Mouse (Mus musculus) heart, postnatal 0 days (tissue): ENCODE data around the gene Dna2. TPM values are rescaled to one million over a fixed set of nuclear protein-coding genes. Genes with fewer than 3 reads are reported as not detected.

Experiments used
- ATAC-seq: fragments of 200-750 bp; cut with Nextera tagmentation; 2 replicates; pipeline ENCODE4 v1.8.0; 2017; ENCODE audit warnings: low read depth, moderate number of reproducible peaks, moderate library complexity; ENCODE audit not compliant: insufficient read depth
- DNase-seq: peaks from one replicate; pipeline ENCODE4 v3.0.0-alpha.2; 2016; ENCODE audit warnings: low spot score
- H3K27ac ChIP-seq: fragments of 300-500 bp; sonication (generic); 2 replicates; pipeline ENCODE4 v1.5.1; 2014; ENCODE audit warnings: low read depth, mild to moderate bottlenecking
- H3K27me3 ChIP-seq: fragments of 300-500 bp; sonication (generic); 2 replicates; pipeline ENCODE4 v1.6.1; 2014; ENCODE audit warnings: low read length, mixed read lengths; ENCODE audit not compliant: control insufficient read depth, insufficient read depth
- H3K36me3 ChIP-seq: fragments of 300-500 bp; sonication (generic); replicated peaks from 2 replicates; pipeline ENCODE4 v1.6.1; 2014; ENCODE audit warnings: low read length, mixed read lengths; ENCODE audit not compliant: control insufficient read depth, insufficient read depth
- H3K4me1 ChIP-seq: fragments of 300-500 bp; sonication (generic); 2 replicates; pipeline ENCODE4 v1.6.1; 2014; ENCODE audit warnings: antibody characterized with exemption; ENCODE audit not compliant: control insufficient read depth, insufficient read depth
- H3K4me2 ChIP-seq: fragments of 300-500 bp; sonication (generic); 2 replicates; pipeline ENCODE4 v1.6.1; 2014; ENCODE audit warnings: low read depth, mild to moderate bottlenecking, low read length, moderate library complexity
- H3K4me3 ChIP-seq: fragments of 300-500 bp; sonication (generic); 2 replicates; pipeline ENCODE4 v1.5.1; 2014; ENCODE audit warnings: low read depth, low read length
- H3K9ac ChIP-seq: fragments of 300-500 bp; sonication (generic); replicated peaks from 2 replicates; pipeline ENCODE4 v1.6.1; 2014; ENCODE audit warnings: low read depth, low read length, mixed read lengths
- H3K9me3 ChIP-seq: fragments of 300-500 bp; sonication (generic); replicated peaks from 2 replicates; pipeline ENCODE4 v1.6.1; 2016; ENCODE audit warnings: low read length; ENCODE audit not compliant: control insufficient read depth
- CTCF ChIP-seq: IDR thresholded peaks from 2 replicates; pipeline ENCODE4 v1.5.1; 2016; ENCODE audit warnings: antibody characterized with exemption, control low read depth, low read depth
- EP300 ChIP-seq: IDR thresholded peaks from 2 replicates; pipeline ENCODE4 v1.6.1; 2016; ENCODE audit warnings: antibody characterized with exemption, low read depth
- WGBS: fragments of 180-500 bp; shearing (Covaris S2); extraction: QIAGEN DNeasy Blood & Tissue Kit; methylation state at CpG from one replicate; pipeline ENCODE4 v1.1.7; 2014; 5-methylcytosine and 5-hydroxymethylcytosine counted together
- polyA plus RNA-seq: library from polyadenylated mRNA; unstranded; fragments of >200 nt; fragmentation: Nextera tagmentation; extraction: Ambion mirVana; gene quantifications from 2 replicates; pipeline ENCODE4 v1.2.1, GENCODE M21; 2015
- total RNA-seq: library from RNA; depleted of rRNA; stranded (reverse); fragments of >200 nt; gene quantifications from 2 replicates; pipeline ENCODE4 v1.2.3, GENCODE M21; 2014; ENCODE audit warnings: low replicate concordance; rRNA removed

Dna2 gene
- total RNA-seq (0.88 and 3.2 TPM in 2 replicates), polyA plus RNA-seq (3.9 and 4.3 TPM in 2 replicates)

DNA sequence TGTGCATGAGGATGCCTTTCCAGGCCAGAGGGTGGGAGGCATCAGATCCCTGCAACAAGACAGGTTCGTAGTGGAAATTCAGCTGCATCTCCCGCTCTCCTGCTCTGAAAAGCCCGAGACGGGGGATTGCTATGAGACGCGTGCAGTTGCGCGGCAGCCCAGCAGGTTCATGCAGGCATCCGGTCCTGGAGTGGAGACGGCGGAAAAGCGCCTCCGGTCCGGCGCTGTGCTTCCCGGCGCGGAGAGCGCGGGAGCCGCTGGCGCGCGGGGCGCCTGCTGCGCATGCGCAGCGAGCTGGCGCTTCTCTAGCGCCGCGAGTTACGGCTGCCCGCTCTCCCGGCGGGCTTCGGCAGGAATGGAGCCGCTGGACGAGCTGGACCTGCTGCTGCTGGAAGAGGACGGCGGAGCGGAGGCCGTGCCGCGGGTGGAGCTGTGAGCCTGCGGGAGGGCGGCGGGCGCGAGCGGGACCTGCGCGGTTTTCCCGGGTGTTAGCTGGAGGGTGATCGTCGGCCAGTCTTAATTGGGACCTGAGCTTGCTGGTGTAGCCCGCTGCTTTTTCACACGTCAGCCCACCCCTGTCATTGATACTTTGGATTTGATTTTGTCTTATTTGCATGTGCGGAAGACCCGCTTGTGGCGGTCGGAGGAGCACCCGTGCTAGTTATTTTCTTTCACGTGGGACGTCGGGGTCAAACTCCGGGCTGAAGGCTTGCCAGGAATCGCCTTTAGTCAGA lies at the start of gene Dna2:
Gene Dna2 (plus strand): TSS at position 289 of the 734 bp plus-strand sequence.
- Histone ChIP-seq H3K4me1 (no peaks in the 10 kb centered on the region), H3K9ac (peak within 1 kb of the TSS; percentile 85)
- WGBS: 0% methylated on average over 68 of the region's 68 CpGs

DNA sequence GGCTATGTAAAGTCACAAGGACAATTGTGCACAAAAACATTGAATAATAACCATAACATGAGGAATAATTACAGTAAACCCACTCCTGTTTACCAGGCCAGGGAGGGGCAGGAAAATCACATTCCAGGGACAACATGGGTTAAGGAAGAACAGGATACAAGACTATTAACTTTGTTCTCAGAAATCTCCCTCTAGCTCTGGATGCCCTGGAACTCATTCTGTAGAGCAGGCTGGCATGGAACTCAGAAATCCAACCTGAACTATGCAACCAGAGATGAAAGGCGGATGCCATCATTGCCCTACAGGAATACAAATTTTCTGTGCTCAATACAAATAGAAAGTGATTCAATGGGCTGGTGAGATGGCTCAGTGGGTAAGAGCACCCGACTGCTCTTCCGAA lies 49.4 kb upstream of the Dna2 start:
- no peak overlapping the region for H3K27ac ChIP-seq
- 90% methylated on average over 3 of the region's 3 CpGs for WGBS
- no peak for ATAC-seq
- no peaks in the 10 kb centered on the region for H3K36me3 ChIP-seq
- no peak overlapping the region for H3K9ac ChIP-seq
- H3K4me3 ChIP-seq: no peak overlapping the region
- no peak for DNase-seq
- no peaks in the 10 kb centered on the region for H3K4me1 ChIP-seq
- no peak overlapping the region for H3K4me2 ChIP-seq
- TF ChIP-seq CTCF (no peak), EP300 (no peak)
- no peaks in the 10 kb centered on the region for H3K27me3 ChIP-seq
- H3K9me3 ChIP-seq: no peaks in the 10 kb centered on the region

More for the DNA sequence above, at the start of gene Dna2:
- peak within 1 kb of the TSS; percentile 76 for H3K27ac ChIP-seq
- no peaks in the 10 kb centered on the region for H3K27me3 ChIP-seq
- no peaks in the 10 kb centered on the region for H3K9me3 ChIP-seq
- DNase-seq (peak; percentile 84), ATAC-seq (peak; percentile 91)
- TF ChIP-seq CTCF: no peak
- peak within 1 kb of the TSS; percentile 97 for H3K4me2 ChIP-seq
- peak within 1 kb of the TSS; percentile 87 for H3K4me3 ChIP-seq
- H3K36me3 ChIP-seq: peaks cover 42% of the 10 kb centered on the region

DNA sequence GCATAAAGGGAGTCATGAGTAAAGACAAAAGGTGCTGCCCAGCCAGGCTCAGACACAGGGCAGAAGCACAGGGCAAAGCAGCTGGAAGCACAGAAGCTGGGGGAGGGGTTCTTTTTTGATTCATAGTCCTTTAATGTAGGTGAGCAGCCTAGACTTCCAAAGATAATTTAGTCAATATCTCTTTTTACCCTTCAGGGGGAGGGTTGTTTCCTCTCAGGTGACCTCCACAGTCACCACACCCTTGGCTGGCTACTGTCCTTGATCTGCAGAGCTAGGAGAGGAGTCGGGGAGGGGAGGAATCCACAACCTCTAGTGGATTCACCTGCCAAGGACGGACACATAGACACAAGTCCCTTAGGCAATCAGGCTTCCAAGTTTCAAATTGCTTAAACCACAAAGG lies 48.8 kb upstream of the Dna2 start:
- H3K9ac ChIP-seq: no peak overlapping the region
- TF ChIP-seq CTCF (no peak), EP300 (no peak)
- H3K4me3 ChIP-seq: no peak overlapping the region
- no peaks in the 10 kb centered on the region for H3K27me3 ChIP-seq
- ATAC-seq (no peak), DNase-seq (no peak)
- H3K36me3 ChIP-seq: no peaks in the 10 kb centered on the region
- no peaks in the 10 kb centered on the region for H3K4me1 ChIP-seq
- WGBS: 81% methylated on average over 2 of the region's 2 CpGs
- H3K4me2 ChIP-seq: no peak overlapping the region
- no peak overlapping the region for H3K27ac ChIP-seq
- H3K9me3 ChIP-seq: no peaks in the 10 kb centered on the region

DNA sequence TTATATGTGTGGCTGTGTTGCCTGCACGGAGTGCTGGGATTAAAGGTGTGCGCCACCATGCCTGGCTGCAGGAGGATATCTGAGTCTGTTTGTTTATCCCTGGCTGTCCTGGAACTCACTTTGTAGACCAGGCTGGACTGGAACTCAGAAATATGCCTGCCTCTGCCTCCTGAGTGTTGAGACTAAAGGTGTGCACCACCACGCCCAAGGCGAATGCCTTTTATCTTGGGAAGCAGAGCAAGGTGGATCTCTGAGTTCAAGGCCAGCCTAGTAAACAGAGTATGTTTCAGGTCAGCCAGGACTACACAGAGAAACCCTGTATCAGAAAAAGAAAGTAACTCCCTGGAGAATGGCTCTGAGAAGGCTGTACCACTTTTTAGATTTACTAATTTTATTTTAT lies 46.7 kb upstream of the Dna2 start:
- ATAC-seq (no peak), DNase-seq (no peak)
- Histone ChIP-seq H3K4me3 (no peak overlapping the region), H3K27me3 (no peaks in the 10 kb centered on the region), H3K4me2 (no peak overlapping the region), H3K36me3 (no peaks in the 10 kb centered on the region), H3K27ac (no peak overlapping the region), H3K9me3 (no peaks in the 10 kb centered on the region), H3K4me1 (no peaks in the 10 kb centered on the region), H3K9ac (no peak overlapping the region)
- 91% methylated on average over 4 of the region's 4 CpGs for WGBS
- no peak for TF ChIP-seq EP300
- no peak for TF ChIP-seq CTCF

DNA sequence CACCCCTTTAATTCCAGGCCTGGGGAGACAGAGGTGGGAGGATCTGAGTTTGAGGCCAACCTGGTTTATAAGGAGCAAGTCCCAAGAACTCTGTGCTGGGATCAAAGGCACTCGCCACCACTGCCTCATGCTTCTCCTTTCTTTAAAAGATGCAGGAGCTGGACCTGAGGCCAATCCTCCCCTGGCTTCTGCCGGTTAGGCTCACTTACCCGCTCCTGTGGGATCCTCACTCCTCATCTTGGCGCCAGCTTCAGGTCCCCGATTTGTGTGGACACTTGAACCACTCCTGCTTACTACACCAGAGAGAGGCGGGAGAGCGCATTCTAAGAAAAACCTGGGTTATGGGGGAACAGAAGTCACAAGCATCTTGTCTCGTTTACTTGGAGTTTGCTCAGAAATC lies 45.0 kb upstream of the Dna2 start:
- no peak overlapping the region for H3K27ac ChIP-seq
- no peak for DNase-seq
- no peaks in the 10 kb centered on the region for H3K9me3 ChIP-seq
- no peaks in the 10 kb centered on the region for H3K4me1 ChIP-seq
- H3K4me3 ChIP-seq: no peak overlapping the region
- no peak overlapping the region for H3K4me2 ChIP-seq
- H3K36me3 ChIP-seq: no peaks in the 10 kb centered on the region
- TF ChIP-seq CTCF (no peak), EP300 (no peak)
- H3K9ac ChIP-seq: no peak overlapping the region
- H3K27me3 ChIP-seq: no peaks in the 10 kb centered on the region
- no peak for ATAC-seq
- 42% methylated on average over 8 of the region's 8 CpGs for WGBS

DNA sequence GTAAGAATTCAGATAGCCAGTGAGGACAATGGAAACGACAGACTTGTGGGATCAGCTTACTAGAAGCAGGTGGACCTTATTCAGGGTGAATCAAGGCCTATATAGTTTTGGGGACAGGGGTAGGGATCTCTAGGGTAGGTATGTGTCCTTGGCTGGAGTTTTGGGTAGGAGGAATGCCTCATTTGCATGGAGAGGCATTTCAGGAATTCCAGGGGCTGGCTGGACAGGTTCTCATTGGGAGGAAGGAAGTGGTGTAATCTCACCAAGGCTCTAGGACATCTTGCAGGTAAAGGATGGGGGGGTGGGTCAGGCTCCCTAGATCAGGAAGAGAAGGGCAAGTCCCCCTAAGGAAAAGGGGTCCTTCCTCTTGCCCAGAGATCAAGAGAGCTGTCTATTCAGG lies 44.0 kb upstream of the Dna2 start:
- H3K4me3 ChIP-seq: no peak overlapping the region

More for the DNA sequence above, 44.0 kb upstream of the Dna2 start:
- Histone ChIP-seq H3K4me2 (no peak overlapping the region), H3K9me3 (no peaks in the 10 kb centered on the region), H3K27me3 (no peaks in the 10 kb centered on the region), H3K27ac (no peak overlapping the region), H3K9ac (no peak overlapping the region), H3K36me3 (no peaks in the 10 kb centered on the region), H3K4me1 (no peaks in the 10 kb centered on the region)
- TF ChIP-seq EP300 (no peak), CTCF (no peak)
- no peak for DNase-seq
- no peak for ATAC-seq
- whole genome bisulfite sequencing: 29% methylated on average over 1 of the region's 1 CpGs
